Mouse (Mus musculus) cerebellum, postnatal 36 days (tissue): ENCODE measurements around the gene Pmm2.
A peak's percentile ranks its signal among the peaks of the same experiment; 100 is the strongest.

ENCODE experiments used
- DNase-seq, 2 experiments: peaks; one replicate each; pipeline ENCODE4 v3.0.0; 2021 to 2022; ENCODE audit warnings: mixed read lengths in 2 of 2

The Pmm2 gene

DNA sequence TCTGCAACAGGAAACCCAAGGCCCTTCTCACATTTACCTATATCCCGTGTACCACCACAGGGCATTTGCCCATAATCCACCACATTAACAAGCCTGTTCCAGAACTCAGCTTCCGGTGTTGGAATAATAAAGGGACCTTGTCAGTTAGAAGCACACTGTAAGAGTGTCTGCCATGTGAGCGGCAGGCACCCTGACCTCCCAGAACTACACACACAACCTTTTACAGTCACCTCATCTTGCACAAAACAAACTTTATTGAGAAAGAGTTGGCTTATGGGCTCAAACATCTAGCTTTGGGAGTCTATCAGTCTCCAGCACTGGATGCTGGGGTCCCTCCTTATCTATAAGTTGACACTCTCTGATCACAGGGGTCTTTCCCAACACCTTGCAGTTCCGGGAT, 20.9 kb downstream of the Pmm2 start:
- no peak for DNase-seq

- DNase-seq = peak; percentile 27 to 41
Observed at GRCm38 (mm10) chr16:8658764-8659163, 21.3 kb downstream of the Pmm2 start.

- no peak for DNase-seq
Observed at GRCm38 (mm10) chr16:8663022-8663421, 25.5 kb downstream of the Pmm2 start.

DNA sequence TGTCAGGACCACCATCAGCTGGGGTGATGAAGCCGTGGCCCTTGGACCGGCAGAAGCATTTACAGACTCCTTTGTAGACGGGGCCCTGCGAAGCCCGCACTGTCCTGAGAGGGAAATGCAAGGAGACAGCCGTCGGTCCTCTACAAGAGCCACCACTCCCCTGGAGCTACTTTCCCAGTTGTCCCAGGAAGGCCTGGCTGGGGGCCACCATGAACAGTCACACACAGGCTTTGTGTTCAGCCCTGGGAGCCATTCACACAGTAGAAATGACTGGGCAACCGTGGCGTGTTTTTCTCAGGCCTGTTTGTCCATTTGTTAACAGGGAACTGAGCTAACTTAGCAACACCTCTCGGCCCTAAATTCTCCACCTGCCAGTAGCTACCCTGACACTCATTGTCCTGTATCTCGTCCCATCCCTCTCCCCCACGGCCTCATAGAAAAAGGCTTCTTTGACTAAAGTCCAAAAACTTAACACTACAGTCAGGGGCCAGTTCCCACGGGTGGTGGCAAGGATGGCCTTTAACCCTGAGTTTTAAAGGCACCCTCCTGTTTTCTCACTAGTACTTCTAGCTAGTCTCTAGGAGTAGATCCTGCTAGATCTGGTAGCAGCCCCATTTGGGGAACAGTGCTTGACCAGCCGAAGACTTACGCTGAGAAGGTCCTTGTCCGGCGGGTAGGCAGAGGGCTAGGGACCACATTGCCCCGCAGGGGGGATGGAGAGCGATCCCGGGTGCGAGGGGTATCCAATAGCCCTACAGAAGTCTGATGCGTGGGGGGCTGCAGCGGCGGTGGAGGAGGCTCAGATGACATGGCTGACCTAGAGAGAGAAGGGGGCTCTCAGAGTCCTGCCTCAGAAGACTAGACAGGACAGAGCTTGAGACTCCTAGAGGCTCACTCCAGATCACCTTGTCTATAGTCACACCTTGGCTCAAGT, 26.4 kb downstream of the Pmm2 start:
- DNase-seq = no peak

- DNase-seq = no peak
Observed at GRCm38 (mm10) chr16:8665367-8665766, 27.9 kb downstream of the Pmm2 start.

DNA sequence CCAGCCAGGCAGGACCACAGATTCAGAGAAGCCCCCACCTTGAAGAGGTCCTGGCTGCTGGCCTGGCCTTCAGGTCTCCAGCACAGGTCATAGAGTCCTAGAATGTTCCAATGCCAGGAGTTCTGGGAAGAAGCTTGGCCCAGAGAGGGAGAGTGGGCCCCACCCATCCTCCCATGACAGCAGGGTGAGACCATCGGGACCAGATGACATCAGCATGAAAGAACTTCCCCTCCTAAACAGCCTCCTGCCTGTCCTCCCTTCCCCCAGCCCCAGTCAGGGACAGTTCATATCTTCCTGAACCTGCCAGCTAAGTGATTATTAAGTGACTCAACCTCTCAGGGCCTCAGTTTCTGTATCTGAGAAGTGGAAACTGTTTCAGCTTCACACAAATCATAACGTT, 29.0 kb downstream of the Pmm2 start:
- no peak for DNase-seq

DNA sequence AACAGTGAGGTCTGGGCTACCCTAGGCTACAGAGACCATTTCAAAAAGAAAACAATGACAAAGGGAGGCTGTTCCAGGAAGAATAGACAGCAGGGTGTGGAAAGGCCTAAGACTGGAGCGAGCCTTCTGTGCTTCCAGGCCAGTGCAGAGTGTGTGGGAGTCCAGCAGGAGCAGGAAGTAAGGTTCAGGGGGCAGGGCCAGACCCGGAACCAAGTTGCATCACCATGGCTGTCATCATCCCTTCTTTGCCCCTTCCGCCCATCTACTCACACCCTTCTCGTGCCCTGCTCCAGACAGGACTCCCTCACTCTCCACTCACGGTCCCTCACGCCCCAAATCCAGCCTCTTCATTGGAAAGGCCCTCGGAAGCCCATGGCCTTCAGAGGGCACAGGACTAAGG, 29.8 kb downstream of the Pmm2 start:
- DNase-seq = no peak

DNA sequence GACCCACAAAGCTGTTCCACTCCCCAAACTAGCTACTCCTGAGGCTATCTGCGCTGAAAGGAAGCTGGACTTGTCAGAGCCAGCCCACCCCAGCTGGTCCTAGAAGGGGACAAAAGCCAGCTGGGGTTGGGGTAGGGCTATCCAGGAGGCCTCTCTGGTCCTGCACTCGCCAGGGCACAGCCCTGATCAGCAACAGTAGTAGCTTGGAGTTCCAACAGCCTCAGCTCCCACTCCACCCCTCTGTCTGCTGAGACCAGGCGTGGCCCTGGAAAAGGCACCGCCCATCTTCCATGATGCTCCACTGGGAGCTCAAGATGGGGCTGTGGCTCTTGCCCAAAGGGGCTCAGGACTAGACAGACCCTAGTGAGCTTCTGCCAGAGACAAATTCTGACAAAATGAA, 30.3 kb downstream of the Pmm2 start:
- DNase-seq = no peak

- no peak for DNase-seq
Observed at GRCm38 (mm10) chr16:8668386-8668785, 30.9 kb downstream of the Pmm2 start.

DNA sequence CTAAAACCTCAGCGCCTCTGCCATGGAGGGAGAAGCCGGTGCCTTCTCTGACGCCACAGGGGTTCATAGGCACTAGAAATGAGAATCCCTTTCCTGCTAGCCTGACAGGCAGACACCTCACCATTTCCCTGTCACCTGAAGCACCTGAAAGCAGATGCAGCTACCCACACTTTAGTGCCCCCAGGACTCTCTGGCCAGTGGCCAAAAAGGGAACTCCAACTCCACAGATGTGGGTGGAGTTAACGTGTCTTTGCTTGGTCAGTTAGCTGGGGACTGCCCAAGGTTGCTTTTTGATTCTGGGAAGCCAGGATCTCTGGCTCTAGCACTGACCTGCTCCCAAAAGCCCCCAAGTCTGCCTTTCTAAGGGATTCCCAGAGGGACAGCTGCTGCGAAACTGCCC, 32.0 kb downstream of the Pmm2 start:
- no peak for DNase-seq

GRCm38 (mm10) chr16:8670041-8671035, 32.9 kb downstream of the Pmm2 start:
- no peak for DNase-seq

- peak; percentile 60 to 75 for DNase-seq
Observed at GRCm38 (mm10) chr16:8671551-8672349, 34.3 kb downstream of the Pmm2 start, which contains the start of gene Carhsp1. Carhsp1 (minus strand) TSS chr16:8672155.

- no peak for DNase-seq
Observed at GRCm38 (mm10) chr16:8672350-8672687, 34.8 kb downstream of the Pmm2 start.

DNA sequence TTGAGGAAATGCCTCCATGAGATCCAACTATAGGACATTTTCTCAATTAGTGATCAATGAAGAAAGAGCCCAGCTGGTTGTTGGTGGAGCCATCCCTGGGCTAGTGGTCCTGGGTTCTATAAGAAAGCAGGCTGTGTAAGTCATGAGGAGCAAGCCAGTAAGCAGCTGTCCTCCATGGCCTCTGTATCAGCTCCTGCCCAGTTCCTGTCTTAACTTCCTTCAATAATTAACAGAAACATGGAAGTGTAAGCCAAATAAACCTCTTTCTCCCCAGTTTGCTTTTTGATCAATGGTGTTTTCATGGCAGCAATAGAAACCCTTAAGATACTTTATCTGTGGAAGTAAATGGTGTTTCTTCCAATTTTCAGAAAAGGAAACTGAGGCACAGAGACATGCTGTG, 35.3 kb downstream of the Pmm2 start:
- no peak for DNase-seq

GRCm38 (mm10) chr16:8673343-8673742, 35.9 kb downstream of the Pmm2 start:
- no peak for DNase-seq

- no peak for DNase-seq
Observed at GRCm38 (mm10) chr16:8674165-8674564, 36.7 kb downstream of the Pmm2 start.

GRCm38 (mm10) chr16:8675559-8675958, 38.1 kb downstream of the Pmm2 start:
- no peak for DNase-seq

- DNase-seq = no peak
Observed at GRCm38 (mm10) chr16:8676228-8676627, 38.8 kb downstream of the Pmm2 start.

DNA sequence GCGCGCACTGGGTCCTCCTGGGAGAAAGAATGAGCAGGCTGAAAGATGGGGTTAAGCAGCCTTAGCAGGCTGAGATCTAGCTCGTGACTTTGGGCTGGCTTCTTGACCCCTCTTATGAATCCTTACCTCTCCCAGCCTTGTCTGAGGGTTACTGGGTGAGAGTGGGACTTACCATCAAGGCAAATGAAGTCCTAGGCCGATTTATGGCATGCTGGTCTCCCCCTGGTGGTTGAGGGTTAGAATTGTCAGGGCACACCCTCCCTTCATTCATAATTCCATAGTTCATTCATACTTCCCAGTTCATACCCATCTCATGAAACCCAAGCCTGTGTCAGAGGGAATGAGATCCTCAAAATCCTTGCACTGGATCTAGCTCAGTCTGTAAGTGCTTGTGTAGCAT, 39.3 kb downstream of the Pmm2 start:
- peak; percentile 51 to 60 for DNase-seq

- DNase-seq = no peak
Observed at GRCm38 (mm10) chr16:8678035-8678434, 40.6 kb downstream of the Pmm2 start.

GRCm38 (mm10) chr16:8678676-8679075, 41.2 kb downstream of the Pmm2 start:
- no peak for DNase-seq

GRCm38 (mm10) chr16:8679780-8680179, 42.3 kb downstream of the Pmm2 start:
- no peak for DNase-seq

- no peak for DNase-seq
Observed at GRCm38 (mm10) chr16:8680470-8680869, 43.0 kb downstream of the Pmm2 start, which contains the start of gene Gm5767. Gm5767 (plus strand) TSS chr16:8680770.
